Mouse (Mus musculus) forebrain, embryonic 10.5 days (tissue): ENCODE results near the gene S1pr5. TPM values are rescaled to one million over a fixed set of nuclear protein-coding genes. Genes with fewer than 3 reads are reported as not detected.
A peak's percentile ranks its signal among the peaks of the same experiment; 100 is the strongest.
"Not testable (repeated sequence)": the region's sequence is repeated elsewhere in the genome, so short reads cannot be mapped to it uniquely, and the experiment has no call there.

Experiments used
- DNase-seq: peaks from one replicate; pipeline ENCODE4 v3.0.0-alpha.2; 2017; ENCODE audit warnings: low spot score; ENCODE audit errors: extremely low spot score
- H3K27ac ChIP-seq: fragments of 300-500 bp; sonication (generic); 2 replicates; pipeline ENCODE4 v1.5.1; 2016; ENCODE audit warnings: mild to moderate bottlenecking
- H3K27me3 ChIP-seq: fragments of 300-500 bp; sonication (generic); 2 replicates; pipeline ENCODE4 v1.6.1; 2016; ENCODE audit warnings: mild to moderate bottlenecking; ENCODE audit not compliant: poor library complexity, severe bottlenecking
- H3K36me3 ChIP-seq: fragments of 300-500 bp; sonication (generic); replicated peaks from 2 replicates; pipeline ENCODE4 v1.6.1; 2016; ENCODE audit warnings: mild to moderate bottlenecking, moderate library complexity
- H3K4me1 ChIP-seq: fragments of 300-500 bp; sonication (generic); 2 replicates; pipeline ENCODE4 v1.6.1; 2016
- H3K4me3 ChIP-seq: fragments of 300-500 bp; sonication (generic); 2 replicates; pipeline ENCODE4 v1.5.1; 2016; ENCODE audit warnings: mild to moderate bottlenecking, moderate library complexity
- H3K9me3 ChIP-seq: fragments of 300-500 bp; sonication (generic); 2 replicates; pipeline ENCODE4 v1.6.1; 2016; ENCODE audit warnings: mild to moderate bottlenecking, moderate library complexity
- WGBS: fragments of 180-500 bp; shearing (Covaris S2); methylation state at CpG from one replicate; pipeline ENCODE4 v1.1.7; 2016; 5-methylcytosine and 5-hydroxymethylcytosine counted together
- polyA plus RNA-seq: library from polyadenylated mRNA; unstranded; fragments of >200 nt; fragmentation: Nextera tagmentation; extraction: Ambion mirVana; gene quantifications from 2 replicates; pipeline ENCODE4 v1.2.1, GENCODE M21; 2016

Gene S1pr5
- polyA plus RNA-seq, 1 experiment from 2014 or later = 0.07 TPM

GRCm38 (mm10) chr9:21276307-21276706 is 28.1 kb upstream of the S1pr5 start:
- DNase-seq = no peak
- Histone ChIP-seq H3K4me1 (no peaks in the 10 kb centered on the region), H3K9me3 (no peaks in the 10 kb centered on the region), H3K4me3 (no peak overlapping the region), H3K27ac (no peak overlapping the region), H3K27me3 (no peaks in the 10 kb centered on the region), H3K36me3 (peaks cover 99% of the 10 kb centered on the region)
- 87% methylated on average over 8 of the region's 8 CpGs for WGBS

- Histone ChIP-seq H3K36me3 (peaks cover 99% of the 10 kb centered on the region), H3K27ac (no peak overlapping the region), H3K4me3 (no peak overlapping the region), H3K4me1 (no peaks in the 10 kb centered on the region), H3K9me3 (no peaks in the 10 kb centered on the region), H3K27me3 (no peaks in the 10 kb centered on the region)
- no peak for DNase-seq
- 89% methylated on average over 12 of the region's 12 CpGs for WGBS
Observed at GRCm38 (mm10) chr9:21275727-21276126, 27.5 kb upstream of the S1pr5 start.

- Histone ChIP-seq H3K27me3 (no peaks in the 10 kb centered on the region), H3K4me1 (no peaks in the 10 kb centered on the region), H3K36me3 (peaks cover 100% of the 10 kb centered on the region), H3K27ac (no peak overlapping the region), H3K4me3 (no peak overlapping the region), H3K9me3 (no peaks in the 10 kb centered on the region)
- 89% methylated on average over 7 of the region's 7 CpGs for WGBS
- no peak for DNase-seq
Observed at GRCm38 (mm10) chr9:21275013-21275710, 26.9 kb upstream of the S1pr5 start.

GRCm38 (mm10) chr9:21274336-21274735 is 26.1 kb upstream of the S1pr5 start:
- no peaks in the 10 kb centered on the region for H3K9me3 ChIP-seq
- peaks cover 100% of the 10 kb centered on the region for H3K36me3 ChIP-seq
- H3K27me3 ChIP-seq = no peaks in the 10 kb centered on the region
- no peak overlapping the region for H3K27ac ChIP-seq
- no peak overlapping the region for H3K4me3 ChIP-seq
- H3K4me1 ChIP-seq = no peaks in the 10 kb centered on the region
- DNase-seq = no peak
- WGBS = 94% methylated on average over 3 of the region's 3 CpGs

- H3K36me3 ChIP-seq = peaks cover 100% of the 10 kb centered on the region
- no peaks in the 10 kb centered on the region for H3K4me1 ChIP-seq
- H3K27me3 ChIP-seq = no peaks in the 10 kb centered on the region
- H3K9me3 ChIP-seq = no peaks in the 10 kb centered on the region
- H3K27ac ChIP-seq = no peak overlapping the region
- 85% methylated on average over 7 of the region's 7 CpGs for WGBS
- no peak overlapping the region for H3K4me3 ChIP-seq
- DNase-seq = no peak
Observed at GRCm38 (mm10) chr9:21273520-21274228, 25.4 kb upstream of the S1pr5 start.

- Histone ChIP-seq H3K27me3 (no peaks in the 10 kb centered on the region), H3K4me3 (no peak overlapping the region), H3K9me3 (no peaks in the 10 kb centered on the region), H3K4me1 (no peaks in the 10 kb centered on the region), H3K27ac (no peak overlapping the region), H3K36me3 (peaks cover 100% of the 10 kb centered on the region)
- no peak for DNase-seq
- WGBS = 92% methylated on average over 8 of the region's 8 CpGs
Observed at GRCm38 (mm10) chr9:21273094-21273493, 24.9 kb upstream of the S1pr5 start.

- no peak overlapping the region for H3K27ac ChIP-seq
- no peaks in the 10 kb centered on the region for H3K9me3 ChIP-seq
- H3K4me1 ChIP-seq = no peaks in the 10 kb centered on the region
- no peak overlapping the region for H3K4me3 ChIP-seq
- WGBS = 89% methylated on average over 9 of the region's 9 CpGs
- H3K27me3 ChIP-seq = no peaks in the 10 kb centered on the region
- peaks cover 99% of the 10 kb centered on the region for H3K36me3 ChIP-seq
- DNase-seq = no peak
Observed at GRCm38 (mm10) chr9:21272391-21272790, 24.1 kb upstream of the S1pr5 start.

GRCm38 (mm10) chr9:21269590-21269989 is 21.3 kb upstream of the S1pr5 start:
- not testable (repeated sequence) for H3K27ac ChIP-seq, H3K27me3 ChIP-seq, H3K9me3 ChIP-seq, H3K4me3 ChIP-seq, DNase-seq
- H3K4me1 ChIP-seq = peaks cover 21% of the 10 kb centered on the region
- H3K36me3 ChIP-seq = peaks cover 81% of the 10 kb centered on the region
- WGBS = 91% methylated on average over 5 of the region's 5 CpGs

- peaks cover 68% of the 10 kb centered on the region for H3K36me3 ChIP-seq
- no peak overlapping the region for H3K27ac ChIP-seq
- WGBS = 94% methylated on average over 16 of the region's 16 CpGs
- no peak for DNase-seq
- H3K9me3 ChIP-seq = no peaks in the 10 kb centered on the region
- no peaks in the 10 kb centered on the region for H3K27me3 ChIP-seq
- no peak overlapping the region for H3K4me3 ChIP-seq
- H3K4me1 ChIP-seq = peaks cover 25% of the 10 kb centered on the region
Observed at GRCm38 (mm10) chr9:21268305-21268704, 20.1 kb upstream of the S1pr5 start.

GRCm38 (mm10) chr9:21266889-21267288 is 18.6 kb upstream of the S1pr5 start:
- peaks cover 25% of the 10 kb centered on the region for H3K4me1 ChIP-seq
- WGBS = 95% methylated on average over 5 of the region's 5 CpGs
- H3K9me3 ChIP-seq = no peaks in the 10 kb centered on the region
- DNase-seq = no peak
- H3K36me3 ChIP-seq = peaks cover 54% of the 10 kb centered on the region
- H3K27ac ChIP-seq = no peak overlapping the region
- H3K27me3 ChIP-seq = no peaks in the 10 kb centered on the region
- peak overlapping the region; percentile 92; the same call in 1 of the 2 replicates for H3K4me3 ChIP-seq

- Histone ChIP-seq H3K9me3 (no peaks in the 10 kb centered on the region), H3K4me1 (peaks cover 25% of the 10 kb centered on the region), H3K27me3 (no peaks in the 10 kb centered on the region), H3K36me3 (peaks cover 41% of the 10 kb centered on the region), H3K27ac (peak overlapping the region; percentile 93), H3K4me3 (peak overlapping the region; percentile 92)
- 7% methylated on average over 11 of the region's 11 CpGs for WGBS
- DNase-seq = no peak
Observed at GRCm38 (mm10) chr9:21265611-21266010, 17.4 kb upstream of the S1pr5 start.

GRCm38 (mm10) chr9:21265000-21265561 is 16.8 kb upstream of the S1pr5 start, which contains the start of gene Atg4d:
Gene Atg4d, plus strand, starts transcription at chr9:21265293.
- Histone ChIP-seq H3K9me3 (no peaks in the 10 kb centered on the region), H3K4me1 (peaks cover 25% of the 10 kb centered on the region), H3K27me3 (no peaks in the 10 kb centered on the region), H3K36me3 (peaks cover 36% of the 10 kb centered on the region), H3K4me3 (peak within 1 kb of the TSS; percentile 92), H3K27ac (peak within 1 kb of the TSS; percentile 93)
- WGBS = under 1% methylated on average over 49 of the region's 49 CpGs
- DNase-seq = peak; percentile 99
